Comparison of ENCODE assay signal across 8 mouse cellular contexts in genomic region chr13:52457177-52457888, GRCm38 (mm10).
DNase-seq lines count a peak whose midpoint lies in the region; ATAC-seq and TF ChIP-seq lines count a peak whose summit lies in the region.
"Had no signal": no experiment of that assay in that cellular context is flagged by ENCODE, and none has a peak within 500 bp of the region (broad histone marks: within the 10 kb centered on the region; RNA-seq: fewer than 3 reads in every experiment).

No protein-coding gene starts in this region.

- peak; percentile 19 for TF ChIP-seq CTCF in E14TG2a.4 (conservative IDR thresholded peaks at IDR 0.05; ENCODE audit: low read length)

- peak; percentile 12; the same call in 1 of the 2 replicates for ATAC-seq in cerebellum, adult (ENCODE audit: insufficient number of reproducible peaks, low FRiP score, low TSS enrichment)
- no peak for ATAC-seq in limb, embryonic 14.5 days (ENCODE audit: low FRiP score, low read depth)
- ATAC-seq in megakaryocyte, adult 5-6 weeks (ENCODE audit: poor library complexity, severe bottlenecking): no peak
- ATAC-seq: intestine, embryonic 15.5 days had no signal

- TF ChIP-seq POLR2A in limb, embryonic 14.5 days (IDR thresholded peaks at IDR 0.05; ENCODE audit: borderline replicate concordance, extremely low read depth, insufficient read depth, insufficient read length): no peak

- H3K4me1 ChIP-seq in E14TG2a.4 (replicated peaks; ENCODE audit: low read depth, low read length): peaks cover 23% of the 10 kb centered on the region
- H3K4me1 ChIP-seq in forebrain, embryonic 10.5 days: peaks cover 14% of the 10 kb centered on the region
- 0 out of 2 replicates have a peak, but pooled peaks cover 5% of the 10 kb centered on the region for H3K4me1 ChIP-seq in limb, embryonic 14.5 days (ENCODE audit: control insufficient read depth, insufficient read depth, low read length)
- H3K4me1 ChIP-seq: intestine, embryonic 15.5 days had no signal

- no peak for DNase-seq in forebrain, embryonic 10.5 days (ENCODE audit: extremely low spot score, low spot score)
- no peak for DNase-seq in limb, embryonic 14.5 days (ENCODE audit: low spot score)
- DNase-seq in thymus, postnatal 14 days: no peak
- DNase-seq in layer of hippocampus, adult 11-12 months (ENCODE audit: low spot score): no peak

- WGBS in forebrain, embryonic 10.5 days: 82% methylated on average over 15 of the region's 15 CpGs
- WGBS in limb, embryonic 14.5 days: 38% methylated on average over 15 of the region's 15 CpGs

- H3K9me3 ChIP-seq in E14TG2a.4 (ENCODE audit: low read length): peaks cover 2% of the 10 kb centered on the region
- H3K9me3 ChIP-seq in forebrain, embryonic 10.5 days: no peaks in the 10 kb centered on the region
- no peaks in the 10 kb centered on the region for H3K9me3 ChIP-seq in limb, embryonic 14.5 days (ENCODE audit: control insufficient read depth, low read length)
- H3K9me3 ChIP-seq: intestine, embryonic 15.5 days had no signal

- no peak overlapping the region for H3K9ac ChIP-seq in limb, embryonic 14.5 days (ENCODE audit: low read depth, low read length, severe bottlenecking)
- H3K9ac ChIP-seq: intestine, embryonic 15.5 days had no signal

- no peak overlapping the region for H3K4me3 ChIP-seq in E14TG2a.4 (replicated peaks; ENCODE audit: low read length)
- no peak overlapping the region for H3K4me3 ChIP-seq in forebrain, embryonic 10.5 days
- H3K4me3 ChIP-seq in limb, embryonic 14.5 days (replicated peaks; ENCODE audit: low read length): no peak overlapping the region
- H3K4me3 ChIP-seq: intestine, embryonic 15.5 days had no signal

- peak overlapping the region; percentile 33 for H3K4me2 ChIP-seq in limb, embryonic 14.5 days (replicated peaks; ENCODE audit: low read depth, low read length, severe bottlenecking)
- H3K4me2 ChIP-seq: intestine, embryonic 15.5 days had no signal

- no peaks in the 10 kb centered on the region for H3K27me3 ChIP-seq in E14TG2a.4 (ENCODE audit: insufficient read depth, low read length)
- H3K27me3 ChIP-seq in forebrain, embryonic 10.5 days (ENCODE audit: poor library complexity, severe bottlenecking): no peaks in the 10 kb centered on the region
- no peaks in the 10 kb centered on the region for H3K27me3 ChIP-seq in limb, embryonic 14.5 days (ENCODE audit: control insufficient read depth, insufficient read depth, low read length)
- H3K27me3 ChIP-seq: intestine, embryonic 15.5 days had no signal

- no peaks in the 10 kb centered on the region for H3K36me3 ChIP-seq in E14TG2a.4 (ENCODE audit: insufficient read depth, low read length)
- H3K36me3 ChIP-seq in forebrain, embryonic 10.5 days (replicated peaks): no peaks in the 10 kb centered on the region
- H3K36me3 ChIP-seq in limb, embryonic 14.5 days (ENCODE audit: control insufficient read depth, insufficient read depth, low read length): no peaks in the 10 kb centered on the region
- H3K36me3 ChIP-seq: intestine, embryonic 15.5 days had no signal

- peak overlapping the region; percentile 44; the same call in 1 of the 2 replicates for H3K27ac ChIP-seq in forebrain, embryonic 10.5 days
- H3K27ac ChIP-seq in limb, embryonic 14.5 days (replicated peaks; ENCODE audit: low read depth, low read length): no peak overlapping the region
- H3K27ac ChIP-seq: intestine, embryonic 15.5 days had no signal
